In genomic region chr11:32309928-32310327, GRCm38 (mm10) we compare ENCODE assay signal across 25 mouse cellular contexts. TPM values are rescaled to one million over a fixed set of nuclear protein-coding genes. Genes with fewer than 3 reads are reported as not detected.
DNase-seq lines count a peak whose midpoint lies in the region; ATAC-seq and TF ChIP-seq lines count a peak whose summit lies in the region.
"Had no signal": no experiment of that assay in that cellular context is flagged by ENCODE, and none has a peak within 500 bp of the region (broad histone marks: within the 10 kb centered on the region; RNA-seq: fewer than 3 reads in every experiment).

No protein-coding gene starts in this region.

- no peak for TF ChIP-seq POLR2A in MEL (IDR thresholded peaks at IDR 0.05; ENCODE audit: control insufficient read depth in 1 of 2, insufficient read depth in 1 of 2, low read depth in 1 of 2, low read length in 2 of 2, poor library complexity in 1 of 2)

- no peaks in the 10 kb centered on the region for H3K9me3 ChIP-seq in kidney, embryonic 15.5 days (replicated peaks)
- no peaks in the 10 kb centered on the region for H3K9me3 ChIP-seq in MEL (replicated peaks; ENCODE audit: insufficient read depth, low read length)
- H3K9me3 ChIP-seq: embryonic facial prominence, embryonic 13.5 days; embryonic facial prominence, embryonic 15.5 days; forebrain, embryonic 10.5 days; forebrain, embryonic 12.5 days had no signal

- H3K79me2 ChIP-seq in MEL (ENCODE audit: control insufficient read depth, insufficient read depth, low read length, poor library complexity): no peaks in the 10 kb centered on the region

- 0 out of 2 replicates have a peak, but pooled peaks have one; percentile 33 for ATAC-seq in kidney, embryonic 15.5 days (replicated peaks; ENCODE audit: low FRiP score)
- 0 out of 2 replicates have a peak, but pooled peaks have one; percentile 54 for ATAC-seq in common myeloid progenitor, adult 5-6 weeks (replicated peaks; ENCODE audit: low read depth, poor library complexity, severe bottlenecking)
- ATAC-seq: activated CD4-positive, CD25-positive, alpha-beta regulatory T cell, adult 4 months; forebrain, embryonic 14.5 days; forebrain, embryonic 16.5 days; Patski had no signal

- DNase-seq in kidney, adult 11 months: no peak
- peak; percentile 33 for DNase-seq in MEL (ENCODE audit: low read depth, low spot score)
- no peak for DNase-seq in frontal cortex, postnatal 10 days (ENCODE audit: low spot score in 2 of 2)
- no peak for DNase-seq in frontal cortex, postnatal 14 days (ENCODE audit: low spot score in 2 of 2)
- DNase-seq: adrenal gland, adult 8-10 months; adrenal gland, postnatal 14 days; adrenal gland, postnatal 36 days; cerebellum, adult 11-12 months; cerebellum, adult 9-10 months; cerebellum, postnatal 10 days; embryo, embryonic 11 days had no signal

- no peak overlapping the region for H3K27ac ChIP-seq in kidney, embryonic 15.5 days
- H3K27ac ChIP-seq in MEL (ENCODE audit: control insufficient read depth, low read depth, low read length): no peak overlapping the region
- H3K27ac ChIP-seq: embryonic facial prominence, embryonic 13.5 days; embryonic facial prominence, embryonic 15.5 days; forebrain, embryonic 10.5 days; forebrain, embryonic 12.5 days had no signal

- H3K27me3 ChIP-seq in kidney, embryonic 15.5 days: 0 out of 2 replicates have a peak, but pooled peaks cover 4% of the 10 kb centered on the region
- peaks cover 0 to 3% of the 10 kb centered on the region in 2 experiments; a peak in 2 of 4 replicates for H3K27me3 ChIP-seq in MEL (ENCODE audit: control insufficient read depth in 1 of 2, insufficient read depth in 2 of 2, low read length in 2 of 2)
- H3K27me3 ChIP-seq: embryonic facial prominence, embryonic 13.5 days; embryonic facial prominence, embryonic 15.5 days; forebrain, embryonic 12.5 days had no signal

- H3K4me3 ChIP-seq in kidney, embryonic 15.5 days (replicated peaks): no peak overlapping the region
- no peak overlapping the region for H3K4me3 ChIP-seq in MEL (ENCODE audit: control insufficient read depth in 1 of 2, insufficient read depth in 1 of 2, low read depth in 2 of 2, low read length in 2 of 2)
- H3K4me3 ChIP-seq: embryonic facial prominence, embryonic 13.5 days; embryonic facial prominence, embryonic 15.5 days; erythroblast, embryonic 14.5 days; forebrain, embryonic 10.5 days; forebrain, embryonic 12.5 days had no signal

- no peak overlapping the region for H3K4me2 ChIP-seq in kidney, embryonic 15.5 days
- H3K4me2 ChIP-seq: embryonic facial prominence, embryonic 13.5 days; embryonic facial prominence, embryonic 15.5 days; forebrain, embryonic 12.5 days had no signal

- no peak overlapping the region for H3K9ac ChIP-seq in kidney, embryonic 15.5 days
- no peak overlapping the region for H3K9ac ChIP-seq in MEL (ENCODE audit: control insufficient read depth, low read depth, low read length, poor library complexity, severe bottlenecking)
- H3K9ac ChIP-seq: embryonic facial prominence, embryonic 13.5 days; embryonic facial prominence, embryonic 15.5 days; forebrain, embryonic 12.5 days had no signal

- peaks cover 28% of the 10 kb centered on the region for H3K4me1 ChIP-seq in kidney, embryonic 15.5 days
- H3K4me1 ChIP-seq in MEL (ENCODE audit: control insufficient read depth in 1 of 2, insufficient read depth in 2 of 2, low read length in 2 of 2): no peaks in the 10 kb centered on the region; a peak in 1 of 4 replicates
- H3K4me1 ChIP-seq: embryonic facial prominence, embryonic 13.5 days; embryonic facial prominence, embryonic 15.5 days had no signal

- no peak for TF ChIP-seq CTCF in MEL (IDR thresholded peaks at IDR 0.05 in 2 of 3, conservative IDR thresholded peaks at IDR 0.05 in 1 of 3; ENCODE audit: control insufficient read depth in 1 of 3, insufficient read depth in 1 of 3, low read depth in 2 of 3, low read length in 3 of 3, poor library complexity in 1 of 3, severe bottlenecking in 1 of 3)

- TF ChIP-seq EP300 in MEL (IDR thresholded peaks at IDR 0.05; ENCODE audit: low read depth in 1 of 2, low read length in 2 of 2): no peak

- no peaks in the 10 kb centered on the region for H3K36me3 ChIP-seq in kidney, embryonic 15.5 days
- H3K36me3 ChIP-seq in MEL (ENCODE audit: control insufficient read depth in 1 of 2, insufficient read depth in 2 of 2, low read length in 2 of 2): no peaks in the 10 kb centered on the region
- H3K36me3 ChIP-seq: embryonic facial prominence, embryonic 13.5 days; embryonic facial prominence, embryonic 15.5 days; forebrain, embryonic 10.5 days; forebrain, embryonic 12.5 days had no signal

- TF ChIP-seq RAD21 in MEL (IDR thresholded peaks at IDR 0.05; ENCODE audit: low read depth, low read length): no peak

- 72% methylated on average over 3 of the region's 3 CpGs for WGBS in kidney, embryonic 15.5 days

TF ChIP-seq in MEL, 35 proteins besides CTCF, POLR2A, EP300 and RAD21:
- TF ChIP-seq MEF2A (IDR thresholded peaks at IDR 0.05; ENCODE audit: extremely low read depth, insufficient replicate concordance, low read depth, low read length, poor library complexity, severe bottlenecking): no peak
- no peak for TF ChIP-seq ELF1 (IDR thresholded peaks at IDR 0.05; ENCODE audit: low read depth, low read length)
- no peak for TF ChIP-seq POLR2AphosphoS2 (IDR thresholded peaks at IDR 0.05; ENCODE audit: low read length)
- TF ChIP-seq CHD2 (IDR thresholded peaks at IDR 0.05; ENCODE audit: low read length): no peak
- TF ChIP-seq MXI1 (IDR thresholded peaks at IDR 0.05; ENCODE audit: low read depth, low read length): no peak
- no peak for TF ChIP-seq SMC3 (IDR thresholded peaks at IDR 0.05; ENCODE audit: low read depth, low read length)
- TF ChIP-seq NELFE (IDR thresholded peaks at IDR 0.05; ENCODE audit: low read depth, low read length): no peak
- no peak for TF ChIP-seq MAX (IDR thresholded peaks at IDR 0.05; ENCODE audit: low read length)
- no peak for TF ChIP-seq MYB (IDR thresholded peaks at IDR 0.05; ENCODE audit: low read depth, low read length)
- no peak for TF ChIP-seq MAFK (IDR thresholded peaks at IDR 0.05; ENCODE audit: borderline replicate concordance, low read depth, low read length)
- no peak for TF ChIP-seq BHLHE40 (IDR thresholded peaks at IDR 0.05; ENCODE audit: borderline replicate concordance, low read depth, low read length)
- no peak for TF ChIP-seq JUND (IDR thresholded peaks at IDR 0.05; ENCODE audit: low read depth, low read length)
- TF ChIP-seq GABPA (IDR thresholded peaks at IDR 0.05; ENCODE audit: low read depth, low read length): no peak
- TF ChIP-seq GATA1 (IDR thresholded peaks at IDR 0.05; ENCODE audit: low read depth, low read length): no peak
- TF ChIP-seq MAZ (IDR thresholded peaks at IDR 0.05; ENCODE audit: low read depth, low read length): no peak
- TF ChIP-seq ZC3H11A (IDR thresholded peaks at IDR 0.05; ENCODE audit: low read depth, low read length): no peak
- TF ChIP-seq NRF1 (IDR thresholded peaks at IDR 0.05; ENCODE audit: insufficient read depth, low read depth, low read length, poor library complexity, severe bottlenecking): no peak
- no peak for TF ChIP-seq KAT2A (conservative IDR thresholded peaks at IDR 0.05; ENCODE audit: low read depth, low read length)
TF ChIP-seq in MEL: peak in this region for 0.

RNA-seq across cellular contexts. Expression of gene Hbq1a, which starts 10.1 kb away (rescaled TPM):
- 0.53 and 0.80 TPM in 2 replicates for polyA plus RNA-seq in kidney, embryonic 15.5 days (2015; fragmentation: Nextera tagmentation; extraction: Ambion mirVana)
- 0.46 TPM in 1 of 2 replicates, not detected in the other for total RNA-seq in MEL (2012; rRNA removed)
- polyA plus RNA-seq in MEL (2012; ENCODE audit: insufficient read depth in 1 of 2, insufficient read length in 2 of 2, low read depth in 1 of 2, low replicate concordance in 2 of 2, missing spikeins in 1 of 2): under 1 TPM in 1 of 2 experiments, not detected in 1; 0.29 TPM
- not detected in 2 replicates for total RNA-seq in common myeloid progenitor, adult 5-6 weeks (2017)
- total RNA-seq: adrenal gland, adult 18-20 months; ES-E14 had no signal
- polyA plus RNA-seq: activated CD4-positive, CD25-positive, alpha-beta regulatory T cell, adult 4 months; forebrain, embryonic 10.5 days; Patski had no signal

RNA-seq across cellular contexts. Expression of gene Hba-a2, which starts 13.6 kb away (rescaled TPM):
- polyA plus RNA-seq in kidney, embryonic 15.5 days (2015; fragmentation: Nextera tagmentation; extraction: Ambion mirVana): 11,555 and 13,702 TPM in 2 replicates
- 130 and 202 TPM in 2 replicates for total RNA-seq in MEL (2012; rRNA removed)
- polyA plus RNA-seq in MEL (2012; ENCODE audit: insufficient read depth in 1 of 2, insufficient read length in 2 of 2, low read depth in 1 of 2, low replicate concordance in 2 of 2, missing spikeins in 1 of 2): 100 to 1,000 TPM; 313 to 432 TPM
- 89.2 and 92.8 TPM in 2 replicates for total RNA-seq in common myeloid progenitor, adult 5-6 weeks (2017)
- polyA plus RNA-seq: C2C12, Patski had no signal

RNA-seq across cellular contexts. Expression of gene Hbq1b, which starts 23.2 kb away (rescaled TPM):
- 2.3 and 2.5 TPM in 2 replicates for polyA plus RNA-seq in kidney, embryonic 15.5 days (2015; fragmentation: Nextera tagmentation; extraction: Ambion mirVana)
- 2.3 and 2.5 TPM in 2 replicates for total RNA-seq in MEL (2012; rRNA removed)
- 1 to 10 TPM in 1 of 2 experiments, not detected in 1; 6.5 TPM for polyA plus RNA-seq in MEL (2012; ENCODE audit: insufficient read depth in 1 of 2, insufficient read length in 2 of 2, low read depth in 1 of 2, low replicate concordance in 2 of 2, missing spikeins in 1 of 2)
- total RNA-seq in common myeloid progenitor, adult 5-6 weeks (2017): not detected in 2 replicates
- total RNA-seq: adrenal gland, adult 18-20 months; adrenal gland, adult 8-10 months; adrenal gland, postnatal 36 days had no signal
- polyA plus RNA-seq: activated CD4-positive, CD25-positive, alpha-beta regulatory T cell, adult 4 months; C2C12; Patski had no signal

RNA-seq across cellular contexts. Expression of gene Hba-a1, which starts 26.6 kb away (rescaled TPM):
- 4,301 and 5,259 TPM in 2 replicates for polyA plus RNA-seq in kidney, embryonic 15.5 days (2015; fragmentation: Nextera tagmentation; extraction: Ambion mirVana)
- 211 and 272 TPM in 2 replicates for total RNA-seq in MEL (2012; rRNA removed)
- polyA plus RNA-seq in MEL (2012; ENCODE audit: insufficient read depth in 1 of 2, insufficient read length in 2 of 2, low read depth in 1 of 2, low replicate concordance in 2 of 2, missing spikeins in 1 of 2): 100 to 1,000 TPM; 313 to 334 TPM
- total RNA-seq in common myeloid progenitor, adult 5-6 weeks (2017): 18.1 and 30.7 TPM in 2 replicates
- total RNA-seq: ES-E14 had no signal
- polyA plus RNA-seq: Patski had no signal

RNA-seq across cellular contexts. Expression of gene Hba-x, which starts 33.7 kb away (rescaled TPM):
- 36.6 and 65.3 TPM in 2 replicates for polyA plus RNA-seq in kidney, embryonic 15.5 days (2015; fragmentation: Nextera tagmentation; extraction: Ambion mirVana)
- not detected in 2 replicates for total RNA-seq in MEL (2012; rRNA removed)
- polyA plus RNA-seq in MEL (2012; ENCODE audit: insufficient read depth in 1 of 2, insufficient read length in 2 of 2, low read depth in 1 of 2, low replicate concordance in 2 of 2, missing spikeins in 1 of 2): under 1 TPM in 1 of 2 experiments, not detected in 1; 0.13 TPM
- not detected in 2 replicates for total RNA-seq in common myeloid progenitor, adult 5-6 weeks (2017)
- total RNA-seq: adrenal gland, adult 18-20 months; adrenal gland, adult 8-10 months; adrenal gland, postnatal 14 days; adrenal gland, postnatal 36 days; ES-E14 had no signal
- polyA plus RNA-seq: activated CD4-positive, CD25-positive, alpha-beta regulatory T cell, adult 4 months; C2C12; Patski had no signal
